Mouse (Mus musculus): ENCODE data around the gene Tbc1d8.

DNA sequence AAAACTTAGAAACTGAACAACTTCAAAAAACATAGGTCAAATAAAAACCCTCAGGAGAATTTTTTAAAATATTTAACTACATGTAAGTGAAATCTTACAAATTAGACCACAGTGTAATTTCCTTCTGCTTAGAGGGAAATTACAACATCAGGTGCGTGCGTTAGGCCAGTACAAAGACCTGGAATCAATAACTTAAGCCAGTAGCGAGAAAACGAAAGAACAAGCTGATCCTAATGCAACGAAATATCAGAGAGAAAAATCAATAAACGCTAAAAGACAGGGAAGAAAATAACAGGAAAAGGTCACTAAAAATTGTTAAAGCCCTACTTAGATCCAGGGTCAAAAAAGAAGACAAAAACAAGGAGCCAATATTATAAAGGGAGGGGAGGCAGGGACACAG, 44.3 kb downstream of the Tbc1d8 start:
- TF ChIP-seq POLR2A (IDR thresholded peaks at IDR 0.05; ENCODE audit: borderline replicate concordance, extremely low read depth, low read depth, low read length) (no peak), CTCF (IDR thresholded peaks at IDR 0.05; ENCODE audit: insufficient read depth, low read length) (no peak)

All from lung, adult 2 months (tissue).